Mouse (Mus musculus): ENCODE measurements around the gene Tbc1d1.
"Not testable (repeated sequence)": the region's sequence is repeated elsewhere in the genome, so short reads cannot be mapped to it uniquely, and the experiment has no call there.

The Tbc1d1 gene

GRCm38 (mm10) chr5:64360147-64360875 lies 204.2 kb downstream of the Tbc1d1 start:
- peak; percentile 30 for DNase-seq (ENCODE audit: low spot score)

- not testable (repeated sequence) for DNase-seq (ENCODE audit: low spot score)
These were observed 204.8 kb downstream of the Tbc1d1 start for GRCm38 (mm10) chr5:64360876-64361268.

- DNase-seq (ENCODE audit: low spot score), result no peak
These were observed 207.8 kb downstream of the Tbc1d1 start for GRCm38 (mm10) chr5:64363859-64364406.

- DNase-seq (ENCODE audit: low spot score), result no peak
These were observed 208.5 kb downstream of the Tbc1d1 start for GRCm38 (mm10) chr5:64364432-64365125.

- no peak for DNase-seq (ENCODE audit: low spot score)
These were observed 209.3 kb downstream of the Tbc1d1 start for GRCm38 (mm10) chr5:64365187-64366066.

- no peak for DNase-seq (ENCODE audit: low spot score)
These were observed 210.0 kb downstream of the Tbc1d1 start for GRCm38 (mm10) chr5:64366113-64366512.

GRCm38 (mm10) chr5:64367426-64367825 lies 211.3 kb downstream of the Tbc1d1 start:
- DNase-seq (ENCODE audit: low spot score), result no peak

GRCm38 (mm10) chr5:64371331-64371831 lies 215.3 kb downstream of the Tbc1d1 start:
- no peak for DNase-seq (ENCODE audit: low spot score)

GRCm38 (mm10) chr5:64372292-64372961 lies 216.3 kb downstream of the Tbc1d1 start:
- no peak for DNase-seq (ENCODE audit: low spot score)

GRCm38 (mm10) chr5:64373695-64374094 lies 217.6 kb downstream of the Tbc1d1 start:
- DNase-seq (ENCODE audit: low spot score), result no peak

- no peak for DNase-seq (ENCODE audit: low spot score)
These were observed 219.7 kb downstream of the Tbc1d1 start for GRCm38 (mm10) chr5:64375851-64376250.

- no peak for DNase-seq (ENCODE audit: low spot score)
These were observed 220.4 kb downstream of the Tbc1d1 start for GRCm38 (mm10) chr5:64376466-64376865.

GRCm38 (mm10) chr5:64377705-64378104 lies 221.6 kb downstream of the Tbc1d1 start:
- DNase-seq (ENCODE audit: low spot score), result no peak

GRCm38 (mm10) chr5:64378591-64379275 lies 222.6 kb downstream of the Tbc1d1 start:
- no peak for DNase-seq (ENCODE audit: low spot score)

- DNase-seq (ENCODE audit: low spot score), result no peak
These were observed 223.7 kb downstream of the Tbc1d1 start for GRCm38 (mm10) chr5:64379829-64380228.

GRCm38 (mm10) chr5:64380698-64381375 lies 224.7 kb downstream of the Tbc1d1 start:
- no peak for DNase-seq (ENCODE audit: low spot score)

- DNase-seq (ENCODE audit: low spot score), result no peak
These were observed 225.4 kb downstream of the Tbc1d1 start for GRCm38 (mm10) chr5:64381538-64381937.

- peak; percentile 69 for DNase-seq (ENCODE audit: low spot score)
These were observed 226.4 kb downstream of the Tbc1d1 start for GRCm38 (mm10) chr5:64382451-64383057.

- no peak for DNase-seq (ENCODE audit: low spot score)
These were observed 227.1 kb downstream of the Tbc1d1 start for GRCm38 (mm10) chr5:64383215-64383614.

- DNase-seq (ENCODE audit: low spot score), result no peak
These were observed 228.4 kb downstream of the Tbc1d1 start for GRCm38 (mm10) chr5:64384546-64384945.

All from spleen, adult 12 weeks (tissue).